Mouse (Mus musculus): ENCODE results near the gene Rassf3.

Rassf3 gene

GRCm38 (mm10) chr10:121429981-121430682 is 46.0 kb downstream of the Rassf3 start:
- no peak for DNase-seq (ENCODE audit: low spot score in 2 of 2)

GRCm38 (mm10) chr10:121429581-121429980 is 46.6 kb downstream of the Rassf3 start:
- DNase-seq (ENCODE audit: low spot score in 2 of 2) = no peak

- no peak for DNase-seq (ENCODE audit: low spot score in 2 of 2)
Observed at GRCm38 (mm10) chr10:121429089-121429488, 47.1 kb downstream of the Rassf3 start.

GRCm38 (mm10) chr10:121428011-121428711 is 48.0 kb downstream of the Rassf3 start:
- DNase-seq (ENCODE audit: low spot score in 2 of 2) = no peak

- DNase-seq (ENCODE audit: low spot score in 2 of 2) = no peak
Observed at GRCm38 (mm10) chr10:121427136-121427535, 49.0 kb downstream of the Rassf3 start.

- DNase-seq (ENCODE audit: low spot score in 2 of 2) = no peak
Observed at GRCm38 (mm10) chr10:121426458-121427070, 49.6 kb downstream of the Rassf3 start.

- no peak for DNase-seq (ENCODE audit: low spot score in 2 of 2)
Observed at GRCm38 (mm10) chr10:121425506-121426025, 50.6 kb downstream of the Rassf3 start.

GRCm38 (mm10) chr10:121425079-121425478 is 51.1 kb downstream of the Rassf3 start:
- DNase-seq (ENCODE audit: low spot score in 2 of 2) = no peak

GRCm38 (mm10) chr10:121424455-121424854 is 51.7 kb downstream of the Rassf3 start:
- no peak for DNase-seq (ENCODE audit: low spot score in 2 of 2)

- no peak for DNase-seq (ENCODE audit: low spot score in 2 of 2)
Observed at GRCm38 (mm10) chr10:121423541-121424349, 52.4 kb downstream of the Rassf3 start.

GRCm38 (mm10) chr10:121422294-121422693 is 53.9 kb downstream of the Rassf3 start:
- no peak for DNase-seq (ENCODE audit: low spot score in 2 of 2)

GRCm38 (mm10) chr10:121421657-121422290 is 54.4 kb downstream of the Rassf3 start:
- no peak for DNase-seq (ENCODE audit: low spot score in 2 of 2)

GRCm38 (mm10) chr10:121421023-121421422 is 55.1 kb downstream of the Rassf3 start:
- DNase-seq (ENCODE audit: low spot score in 2 of 2) = no peak

GRCm38 (mm10) chr10:121419640-121420470 is 56.3 kb downstream of the Rassf3 start:
- no peak for DNase-seq (ENCODE audit: low spot score in 2 of 2)

- DNase-seq (ENCODE audit: low spot score in 2 of 2) = no peak
Observed at GRCm38 (mm10) chr10:121418835-121419234, 57.3 kb downstream of the Rassf3 start.

- no peak for DNase-seq (ENCODE audit: low spot score in 2 of 2)
Observed at GRCm38 (mm10) chr10:121414127-121414526, 62.0 kb downstream of the Rassf3 start.

- DNase-seq (ENCODE audit: low spot score in 2 of 2) = no peak
Observed at GRCm38 (mm10) chr10:121412824-121413223, 63.3 kb downstream of the Rassf3 start.

- no peak for DNase-seq (ENCODE audit: low spot score in 2 of 2)
Observed at GRCm38 (mm10) chr10:121411721-121412455, 64.3 kb downstream of the Rassf3 start.

GRCm38 (mm10) chr10:121409717-121410116 is 66.4 kb downstream of the Rassf3 start:
- DNase-seq (ENCODE audit: low spot score in 2 of 2) = no peak

GRCm38 (mm10) chr10:121403946-121404345 is 72.2 kb downstream of the Rassf3 start:
- no peak for DNase-seq (ENCODE audit: low spot score in 2 of 2)
